Mouse (Mus musculus): ENCODE results near the gene Rdh1. TPM values are rescaled to one million over a fixed set of nuclear protein-coding genes. Genes with fewer than 3 reads are reported as not detected.
"Not testable (repeated sequence)": the region's sequence is repeated elsewhere in the genome, so short reads cannot be mapped to it uniquely, and the experiment has no call there.

Gene Rdh1
- polyA plus RNA-seq, 1 experiment, result 0.18 TPM

- no peak for DNase-seq (ENCODE audit: extremely low spot score in 1 of 2, low spot score in 1 of 2)
These were observed 10.5 kb upstream of the Rdh1 start for GRCm38 (mm10) chr10:127748847-127749612.

DNA sequence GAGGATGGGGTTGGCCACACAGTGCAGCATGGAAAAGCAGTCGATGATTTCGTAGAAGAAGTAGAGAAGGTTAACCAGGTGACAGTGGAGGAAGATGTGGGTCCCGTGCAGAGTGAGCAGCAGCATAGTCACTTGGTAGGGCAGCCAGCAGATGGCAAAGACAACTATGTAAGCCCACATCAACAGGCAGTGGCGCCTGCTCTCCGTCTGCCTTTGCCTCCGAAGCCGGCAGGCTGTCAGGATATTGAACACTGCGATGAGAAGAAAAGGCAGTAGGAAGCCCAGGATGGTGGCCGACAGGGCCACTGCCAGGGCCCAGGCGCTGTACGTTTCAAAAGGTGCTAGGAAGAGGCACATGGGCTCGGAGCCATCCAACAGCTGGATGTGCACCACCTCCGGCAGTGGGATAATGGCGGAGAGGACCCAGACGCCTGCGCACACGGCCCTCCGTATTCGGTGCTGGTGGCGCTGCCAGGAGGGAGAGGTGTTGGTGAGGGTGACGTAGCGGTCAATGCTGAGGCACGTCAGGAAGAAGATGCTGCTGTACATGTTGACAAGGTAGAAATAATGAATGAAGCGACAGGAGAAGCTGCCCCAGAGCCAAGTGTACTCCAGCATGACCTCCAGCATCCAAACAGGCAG is 9.3 kb upstream of the Rdh1 start:
- DNase-seq (ENCODE audit: extremely low spot score in 1 of 2, low spot score in 1 of 2), result no peak

GRCm38 (mm10) chr10:127751548-127751947 is 8.0 kb upstream of the Rdh1 start, which contains the start of gene Gpr182:
TSS of gene Gpr182 (minus strand) at chr10:127751732.
- DNase-seq (ENCODE audit: extremely low spot score in 1 of 2, low spot score in 1 of 2), result no peak

- no peak for DNase-seq (ENCODE audit: extremely low spot score in 1 of 2, low spot score in 1 of 2)
These were observed 4.9 kb upstream of the Rdh1 start for GRCm38 (mm10) chr10:127754566-127755166.

DNA sequence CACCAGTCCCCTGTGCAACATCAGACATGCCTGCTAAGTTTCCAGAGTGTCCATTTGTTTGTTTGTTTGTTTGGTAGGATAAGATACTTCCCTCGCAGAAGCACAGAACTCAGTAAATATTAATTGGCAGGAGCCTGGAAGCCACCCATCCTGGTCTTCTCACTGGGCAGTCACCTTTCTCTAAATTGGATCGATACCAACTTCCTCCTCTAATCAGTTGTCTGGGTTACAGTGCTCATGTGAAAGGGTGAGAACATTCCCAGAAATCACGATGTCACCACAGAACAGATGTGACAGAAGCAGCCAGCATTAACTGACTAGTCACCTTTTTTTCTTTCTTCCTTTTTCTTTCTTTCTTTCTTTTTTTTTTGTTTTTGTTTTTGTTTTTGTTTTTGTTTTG is 4.3 kb upstream of the Rdh1 start:
- no peak for DNase-seq (ENCODE audit: extremely low spot score in 1 of 2, low spot score in 1 of 2)

DNA sequence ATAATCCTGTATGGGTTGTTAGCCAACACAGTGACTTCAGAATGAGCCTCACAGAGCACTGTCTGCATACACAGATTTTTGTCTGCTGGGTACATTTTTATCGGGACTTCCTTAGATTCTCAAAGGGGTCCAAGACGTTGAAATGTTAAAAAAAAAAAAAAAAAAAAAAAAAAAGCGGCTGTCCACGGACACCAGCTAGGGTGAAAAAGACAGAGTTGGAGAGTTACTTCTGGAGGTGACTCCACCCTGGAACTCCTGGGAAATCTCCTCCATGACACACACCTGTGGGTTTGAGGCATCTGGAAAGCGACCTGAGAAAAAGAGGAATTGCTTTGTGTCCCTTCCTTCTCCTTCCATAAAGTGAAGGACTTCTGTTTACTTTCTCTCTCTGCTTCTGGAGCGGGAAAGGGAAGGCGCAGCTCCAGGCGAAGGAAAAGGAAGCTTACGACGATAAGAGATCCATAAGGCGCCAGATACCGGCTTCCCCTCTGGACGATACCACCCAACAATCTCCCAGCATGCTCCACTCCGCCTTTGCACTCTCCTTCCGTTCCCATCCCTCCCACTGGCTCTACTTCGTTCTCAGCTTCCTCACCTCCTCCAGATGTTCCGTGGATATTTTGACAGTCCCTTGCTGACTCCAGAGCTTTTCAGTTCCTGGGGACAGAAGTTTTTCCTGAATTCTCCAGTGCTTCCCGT is 3.6 kb upstream of the Rdh1 start:
- no peak for DNase-seq (ENCODE audit: extremely low spot score in 1 of 2, low spot score in 1 of 2)

- DNase-seq (ENCODE audit: extremely low spot score in 1 of 2, low spot score in 1 of 2), result not testable (repeated sequence)
These were observed 3.4 kb downstream of the Rdh1 start for GRCm38 (mm10) chr10:127762926-127763325.

GRCm38 (mm10) chr10:127763914-127764680 is 4.6 kb downstream of the Rdh1 start:
- DNase-seq (ENCODE audit: extremely low spot score in 1 of 2, low spot score in 1 of 2), result no peak

GRCm38 (mm10) chr10:127766564-127766963 is 7.0 kb downstream of the Rdh1 start:
- DNase-seq (ENCODE audit: extremely low spot score in 1 of 2, low spot score in 1 of 2), result no peak

DNA sequence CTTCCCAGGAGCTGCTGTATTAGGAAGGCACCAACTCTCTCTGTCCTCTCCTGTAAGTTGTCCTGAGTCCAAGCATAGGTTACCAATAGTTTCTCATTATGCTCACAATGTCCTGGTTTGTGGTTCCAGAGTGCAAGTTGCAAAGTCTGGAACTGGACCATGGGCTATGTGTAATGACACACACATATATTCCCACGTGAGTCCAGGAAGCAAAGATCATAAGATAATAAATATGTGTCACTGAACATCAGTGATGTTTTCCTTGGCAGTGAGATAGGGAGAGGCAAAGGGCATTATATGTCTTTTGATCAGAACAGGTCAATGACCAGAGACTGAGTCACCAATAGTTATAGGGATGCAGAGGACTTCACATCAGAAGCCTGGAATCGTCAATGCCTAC is 16.5 kb downstream of the Rdh1 start, which contains the start of gene Rdh9:
Gene Rdh9 (plus strand): TSS at position 376 of the 400 bp plus-strand sequence.
- DNase-seq (ENCODE audit: extremely low spot score in 1 of 2, low spot score in 1 of 2), result no peak

- not testable (repeated sequence) for DNase-seq (ENCODE audit: extremely low spot score in 1 of 2, low spot score in 1 of 2)
These were observed 22.8 kb downstream of the Rdh1 start for GRCm38 (mm10) chr10:127782321-127782720.

DNA sequence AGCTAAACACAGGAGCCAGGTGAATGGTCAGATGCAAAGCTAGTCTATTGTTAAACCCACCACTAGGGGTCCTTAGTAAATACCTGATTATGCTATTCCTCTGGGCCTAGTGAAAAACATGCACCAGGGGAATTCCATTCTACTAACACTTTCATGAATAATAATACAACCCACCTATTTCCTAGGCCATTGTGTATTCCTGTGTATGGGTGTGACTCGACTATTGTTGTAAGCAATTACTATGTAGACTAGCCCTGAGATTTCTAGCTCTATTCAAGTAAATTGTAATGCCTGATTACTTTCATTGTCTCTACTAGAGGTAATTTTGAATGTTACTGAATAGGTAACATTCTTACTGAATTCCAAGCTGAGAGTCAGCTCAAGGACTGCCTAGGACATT is 25.9 kb downstream of the Rdh1 start:
- not testable (repeated sequence) for DNase-seq (ENCODE audit: extremely low spot score in 1 of 2, low spot score in 1 of 2)

GRCm38 (mm10) chr10:127799295-127799694 is 39.8 kb downstream of the Rdh1 start:
- no peak for DNase-seq (ENCODE audit: extremely low spot score in 1 of 2, low spot score in 1 of 2)

- no peak for DNase-seq (ENCODE audit: extremely low spot score in 1 of 2, low spot score in 1 of 2)
These were observed 41.4 kb downstream of the Rdh1 start, which contains the start of gene Rdh16 for GRCm38 (mm10) chr10:127800891-127801290. TSS of gene Rdh16 (plus strand) at chr10:127801152.

- no peak for DNase-seq (ENCODE audit: extremely low spot score in 1 of 2, low spot score in 1 of 2)
These were observed 42.1 kb downstream of the Rdh1 start for GRCm38 (mm10) chr10:127801612-127802011.

DNA sequence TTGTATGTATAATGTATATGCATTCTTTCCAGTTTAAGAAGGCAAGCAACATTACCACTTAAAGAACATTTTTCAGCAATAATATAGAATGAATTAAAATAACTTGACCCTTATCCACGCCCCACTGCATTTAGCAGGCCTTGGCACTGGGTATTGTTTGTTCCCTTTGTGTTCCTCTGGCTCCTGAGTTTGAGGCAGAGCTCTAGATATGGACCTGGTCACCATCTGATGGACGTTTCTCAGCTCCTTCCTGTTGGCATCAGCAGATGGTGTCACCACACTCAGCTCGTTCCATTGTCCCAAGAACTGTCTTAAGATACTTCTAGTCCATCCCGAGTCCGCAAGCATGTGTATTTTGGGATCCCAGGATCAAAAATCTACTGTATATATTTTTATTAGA is 42.7 kb downstream of the Rdh1 start:
- DNase-seq (ENCODE audit: extremely low spot score in 1 of 2, low spot score in 1 of 2), result no peak

GRCm38 (mm10) chr10:127804416-127804815 is 44.9 kb downstream of the Rdh1 start:
- no peak for DNase-seq (ENCODE audit: extremely low spot score in 1 of 2, low spot score in 1 of 2)

- no peak for DNase-seq (ENCODE audit: extremely low spot score in 1 of 2, low spot score in 1 of 2)
These were observed 56.4 kb downstream of the Rdh1 start for GRCm38 (mm10) chr10:127815888-127816287.

GRCm38 (mm10) chr10:127817268-127817910 is 57.9 kb downstream of the Rdh1 start:
- not testable (repeated sequence) for DNase-seq (ENCODE audit: extremely low spot score in 1 of 2, low spot score in 1 of 2)
